Mouse (Mus musculus): ENCODE data around the gene Ttc32. TPM values are rescaled to one million over a fixed set of nuclear protein-coding genes. Genes with fewer than 3 reads are reported as not detected.

The Ttc32 gene
- polyA plus RNA-seq, 1 experiment: 1.6 TPM

- TF ChIP-seq CTCF (IDR thresholded peaks at IDR 0.05; ENCODE audit: control insufficient read depth, insufficient read depth, insufficient replicate concordance, low read depth, low read length) (no peak), POLR2A (IDR thresholded peaks at IDR 0.05; ENCODE audit: control insufficient read depth, low read depth, low read length) (no peak)
- peaks cover 3% of the 10 kb centered on the region for H3K4me1 ChIP-seq (ENCODE audit: control insufficient read depth, insufficient read depth, low read length)
- H3K4me3 ChIP-seq (ENCODE audit: control insufficient read depth, low read depth, low read length): no peak overlapping the region
- H3K36me3 ChIP-seq (ENCODE audit: control insufficient read depth, insufficient read depth, low read length): no peaks in the 10 kb centered on the region
- no peak overlapping the region for H3K27ac ChIP-seq (ENCODE audit: control insufficient read depth, insufficient read depth, low read depth, low read length)
- no peaks in the 10 kb centered on the region for H3K27me3 ChIP-seq (ENCODE audit: control insufficient read depth, insufficient read depth, low read length)
Observed at GRCm38 (mm10) chr12:9042759-9043158, 13.0 kb downstream of the Ttc32 start.

GRCm38 (mm10) chr12:9044666-9045065 is 14.9 kb downstream of the Ttc32 start:
- no peak for TF ChIP-seq CTCF (IDR thresholded peaks at IDR 0.05; ENCODE audit: control insufficient read depth, insufficient read depth, insufficient replicate concordance, low read depth, low read length)
- no peak for TF ChIP-seq POLR2A (IDR thresholded peaks at IDR 0.05; ENCODE audit: control insufficient read depth, low read depth, low read length)
- Histone ChIP-seq H3K4me1 (ENCODE audit: control insufficient read depth, insufficient read depth, low read length) (peaks cover 7% of the 10 kb centered on the region), H3K27me3 (ENCODE audit: control insufficient read depth, insufficient read depth, low read length) (no peaks in the 10 kb centered on the region), H3K27ac (ENCODE audit: control insufficient read depth, insufficient read depth, low read depth, low read length) (no peak overlapping the region), H3K4me3 (ENCODE audit: control insufficient read depth, low read depth, low read length) (no peak overlapping the region), H3K36me3 (ENCODE audit: control insufficient read depth, insufficient read depth, low read length) (no peaks in the 10 kb centered on the region)

GRCm38 (mm10) chr12:9046674-9047073 is 16.9 kb downstream of the Ttc32 start:
- no peaks in the 10 kb centered on the region for H3K27me3 ChIP-seq (ENCODE audit: control insufficient read depth, insufficient read depth, low read length)
- no peaks in the 10 kb centered on the region for H3K36me3 ChIP-seq (ENCODE audit: control insufficient read depth, insufficient read depth, low read length)
- H3K27ac ChIP-seq (ENCODE audit: control insufficient read depth, insufficient read depth, low read depth, low read length): no peak overlapping the region
- H3K4me3 ChIP-seq (ENCODE audit: control insufficient read depth, low read depth, low read length): no peak overlapping the region
- H3K4me1 ChIP-seq (ENCODE audit: control insufficient read depth, insufficient read depth, low read length): peaks cover 7% of the 10 kb centered on the region
- TF ChIP-seq CTCF (IDR thresholded peaks at IDR 0.05; ENCODE audit: control insufficient read depth, insufficient read depth, insufficient replicate concordance, low read depth, low read length) (no peak), POLR2A (IDR thresholded peaks at IDR 0.05; ENCODE audit: control insufficient read depth, low read depth, low read length) (no peak)

GRCm38 (mm10) chr12:9048090-9048489 is 18.3 kb downstream of the Ttc32 start:
- Histone ChIP-seq H3K27me3 (ENCODE audit: control insufficient read depth, insufficient read depth, low read length) (no peaks in the 10 kb centered on the region), H3K36me3 (ENCODE audit: control insufficient read depth, insufficient read depth, low read length) (no peaks in the 10 kb centered on the region), H3K4me1 (ENCODE audit: control insufficient read depth, insufficient read depth, low read length) (peaks cover 7% of the 10 kb centered on the region), H3K27ac (ENCODE audit: control insufficient read depth, insufficient read depth, low read depth, low read length) (no peak overlapping the region), H3K4me3 (ENCODE audit: control insufficient read depth, low read depth, low read length) (no peak overlapping the region)
- TF ChIP-seq CTCF (IDR thresholded peaks at IDR 0.05; ENCODE audit: control insufficient read depth, insufficient read depth, insufficient replicate concordance, low read depth, low read length) (no peak), POLR2A (IDR thresholded peaks at IDR 0.05; ENCODE audit: control insufficient read depth, low read depth, low read length) (no peak)

GRCm38 (mm10) chr12:9050824-9051223 is 21.0 kb downstream of the Ttc32 start:
- TF ChIP-seq POLR2A (IDR thresholded peaks at IDR 0.05; ENCODE audit: control insufficient read depth, low read depth, low read length) (no peak), CTCF (IDR thresholded peaks at IDR 0.05; ENCODE audit: control insufficient read depth, insufficient read depth, insufficient replicate concordance, low read depth, low read length) (no peak)
- H3K36me3 ChIP-seq (ENCODE audit: control insufficient read depth, insufficient read depth, low read length): no peaks in the 10 kb centered on the region
- H3K4me3 ChIP-seq (ENCODE audit: control insufficient read depth, low read depth, low read length): no peak overlapping the region
- H3K27ac ChIP-seq (ENCODE audit: control insufficient read depth, insufficient read depth, low read depth, low read length): no peak overlapping the region
- peaks cover 9% of the 10 kb centered on the region for H3K4me1 ChIP-seq (ENCODE audit: control insufficient read depth, insufficient read depth, low read length)
- no peaks in the 10 kb centered on the region for H3K27me3 ChIP-seq (ENCODE audit: control insufficient read depth, insufficient read depth, low read length)

- Histone ChIP-seq H3K27ac (ENCODE audit: control insufficient read depth, insufficient read depth, low read depth, low read length) (no peak overlapping the region), H3K4me3 (ENCODE audit: control insufficient read depth, low read depth, low read length) (no peak overlapping the region), H3K27me3 (ENCODE audit: control insufficient read depth, insufficient read depth, low read length) (no peaks in the 10 kb centered on the region), H3K4me1 (ENCODE audit: control insufficient read depth, insufficient read depth, low read length) (peaks cover 9% of the 10 kb centered on the region), H3K36me3 (ENCODE audit: control insufficient read depth, insufficient read depth, low read length) (no peaks in the 10 kb centered on the region)
- TF ChIP-seq CTCF (IDR thresholded peaks at IDR 0.05; ENCODE audit: control insufficient read depth, insufficient read depth, insufficient replicate concordance, low read depth, low read length): peak; percentile 97; the same call in 1 of the 2 replicates
- no peak for TF ChIP-seq POLR2A (IDR thresholded peaks at IDR 0.05; ENCODE audit: control insufficient read depth, low read depth, low read length)
Observed at GRCm38 (mm10) chr12:9052075-9052829, 22.5 kb downstream of the Ttc32 start.

GRCm38 (mm10) chr12:9053345-9053744 is 23.5 kb downstream of the Ttc32 start:
- TF ChIP-seq CTCF (IDR thresholded peaks at IDR 0.05; ENCODE audit: control insufficient read depth, insufficient read depth, insufficient replicate concordance, low read depth, low read length) (no peak), POLR2A (IDR thresholded peaks at IDR 0.05; ENCODE audit: control insufficient read depth, low read depth, low read length) (no peak)
- no peaks in the 10 kb centered on the region for H3K27me3 ChIP-seq (ENCODE audit: control insufficient read depth, insufficient read depth, low read length)
- no peak overlapping the region for H3K27ac ChIP-seq (ENCODE audit: control insufficient read depth, insufficient read depth, low read depth, low read length)
- H3K4me3 ChIP-seq (ENCODE audit: control insufficient read depth, low read depth, low read length): no peak overlapping the region
- peaks cover 2% of the 10 kb centered on the region for H3K4me1 ChIP-seq (ENCODE audit: control insufficient read depth, insufficient read depth, low read length)
- no peaks in the 10 kb centered on the region for H3K36me3 ChIP-seq (ENCODE audit: control insufficient read depth, insufficient read depth, low read length)
